Mouse (Mus musculus): ENCODE data around the gene Atg7. TPM values are rescaled to one million over a fixed set of nuclear protein-coding genes. Genes with fewer than 3 reads are reported as not detected.

Gene Atg7
- total RNA-seq, 1 experiment = 14.6 TPM

GRCm38 (mm10) chr6:114835752-114836151 lies 192.9 kb downstream of the Atg7 start:
- in situ Hi-C loops (cut with MboI; ENCODE audit: low sequenced_read_pairs in 2 of 2, unreplicated experiment in 2 of 2) = no loop called here
- no peak for TF ChIP-seq CHD2 (IDR thresholded peaks at IDR 0.05; ENCODE audit: low read depth, low read length)
- TF ChIP-seq MAFK (IDR thresholded peaks at IDR 0.05; ENCODE audit: insufficient read depth, low read depth, low read length) = no peak
- no peak for TF ChIP-seq ZNF384 (IDR thresholded peaks at IDR 0.05; ENCODE audit: low read depth, low read length)
- TF ChIP-seq ZC3H11A (IDR thresholded peaks at IDR 0.05; ENCODE audit: borderline replicate concordance, low read depth, low read length) = no peak
- no peak for TF ChIP-seq HCFC1 (IDR thresholded peaks at IDR 0.05; ENCODE audit: borderline replicate concordance, insufficient read depth, low read length)

GRCm38 (mm10) chr6:114836433-114836832 lies 193.5 kb downstream of the Atg7 start:
- in situ Hi-C loops (cut with MboI; ENCODE audit: low sequenced_read_pairs in 2 of 2, unreplicated experiment in 2 of 2) = no loop called here
- Histone ChIP-seq H3K36me3 (ENCODE audit: control insufficient read depth, insufficient read depth, low read length, poor library complexity, severe bottlenecking) (no peaks in the 10 kb centered on the region), H3K4me3 (ENCODE audit: insufficient read depth in 1 of 2, low read depth in 1 of 2, low read length in 2 of 2, poor library complexity in 1 of 2, severe bottlenecking in 1 of 2) (no peak overlapping the region), H3K9me3 (ENCODE audit: control insufficient read depth, insufficient read depth, low read depth, low read length) (no peaks in the 10 kb centered on the region), H3K9ac (ENCODE audit: insufficient read depth, low read depth, low read length, poor library complexity, severe bottlenecking) (no peak overlapping the region), H3K27ac (ENCODE audit: insufficient read depth, low read depth, low read length, poor library complexity, severe bottlenecking) (no peak overlapping the region), H3K4me1 (ENCODE audit: control insufficient read depth in 2 of 2, insufficient read depth in 2 of 2, low read length in 2 of 2, poor library complexity in 1 of 2) (peaks cover 0 to 4% of the 10 kb centered on the region in 2 experiments; a peak in 2 of 4 replicates)
- TF ChIP-seq MAFK (IDR thresholded peaks at IDR 0.05; ENCODE audit: insufficient read depth, low read depth, low read length) = no peak
- TF ChIP-seq CHD2 (IDR thresholded peaks at IDR 0.05; ENCODE audit: low read depth, low read length) = no peak
- no peak for TF ChIP-seq HCFC1 (IDR thresholded peaks at IDR 0.05; ENCODE audit: borderline replicate concordance, insufficient read depth, low read length)
- no peak for TF ChIP-seq ZNF384 (IDR thresholded peaks at IDR 0.05; ENCODE audit: low read depth, low read length)
- TF ChIP-seq ZC3H11A (IDR thresholded peaks at IDR 0.05; ENCODE audit: borderline replicate concordance, low read depth, low read length) = no peak
- no peak for DNase-seq (ENCODE audit: low read depth, low spot score)

More at GRCm38 (mm10) chr6:114835752-114836151, 192.9 kb downstream of the Atg7 start:
- peaks cover 0 to under 1% of the 10 kb centered on the region in 2 experiments; a peak in 2 of 4 replicates for H3K4me1 ChIP-seq (ENCODE audit: control insufficient read depth in 2 of 2, insufficient read depth in 2 of 2, low read length in 2 of 2, poor library complexity in 1 of 2)
- no peaks in the 10 kb centered on the region for H3K9me3 ChIP-seq (ENCODE audit: control insufficient read depth, insufficient read depth, low read depth, low read length)
- DNase-seq (ENCODE audit: low read depth, low spot score) = no peak
- H3K36me3 ChIP-seq (ENCODE audit: control insufficient read depth, insufficient read depth, low read length, poor library complexity, severe bottlenecking) = no peaks in the 10 kb centered on the region
- no peak overlapping the region for H3K27ac ChIP-seq (ENCODE audit: insufficient read depth, low read depth, low read length, poor library complexity, severe bottlenecking)
- H3K4me3 ChIP-seq (ENCODE audit: insufficient read depth in 1 of 2, low read depth in 1 of 2, low read length in 2 of 2, poor library complexity in 1 of 2, severe bottlenecking in 1 of 2) = no peak overlapping the region
- H3K9ac ChIP-seq (ENCODE audit: insufficient read depth, low read depth, low read length, poor library complexity, severe bottlenecking) = no peak overlapping the region

- no peaks in the 10 kb centered on the region for H3K9me3 ChIP-seq (ENCODE audit: control insufficient read depth, insufficient read depth, low read depth, low read length)
- in situ Hi-C loops (cut with MboI; ENCODE audit: low sequenced_read_pairs in 2 of 2, unreplicated experiment in 2 of 2) = no loop called here
- H3K4me1 ChIP-seq (ENCODE audit: control insufficient read depth in 2 of 2, insufficient read depth in 2 of 2, low read length in 2 of 2, poor library complexity in 1 of 2) = peaks cover 0 to 8% of the 10 kb centered on the region in 2 experiments; a peak in 2 of 4 replicates
- no peak overlapping the region for H3K27ac ChIP-seq (ENCODE audit: insufficient read depth, low read depth, low read length, poor library complexity, severe bottlenecking)
- no peaks in the 10 kb centered on the region for H3K36me3 ChIP-seq (ENCODE audit: control insufficient read depth, insufficient read depth, low read length, poor library complexity, severe bottlenecking)
- TF ChIP-seq MAFK (IDR thresholded peaks at IDR 0.05; ENCODE audit: insufficient read depth, low read depth, low read length) (no peak), CHD2 (IDR thresholded peaks at IDR 0.05; ENCODE audit: low read depth, low read length) (no peak)
- DNase-seq (ENCODE audit: low read depth, low spot score) = no peak
- H3K4me3 ChIP-seq (ENCODE audit: insufficient read depth in 1 of 2, low read depth in 1 of 2, low read length in 2 of 2, poor library complexity in 1 of 2, severe bottlenecking in 1 of 2) = no peak overlapping the region
- no peak overlapping the region for H3K9ac ChIP-seq (ENCODE audit: insufficient read depth, low read depth, low read length, poor library complexity, severe bottlenecking)
Measured at GRCm38 (mm10) chr6:114838872-114839271, 196.0 kb downstream of the Atg7 start.

GRCm38 (mm10) chr6:114840012-114840411 lies 197.1 kb downstream of the Atg7 start:
- Histone ChIP-seq H3K4me3 (ENCODE audit: insufficient read depth in 1 of 2, low read depth in 1 of 2, low read length in 2 of 2, poor library complexity in 1 of 2, severe bottlenecking in 1 of 2) (no peak overlapping the region), H3K27ac (ENCODE audit: insufficient read depth, low read depth, low read length, poor library complexity, severe bottlenecking) (no peak overlapping the region), H3K9me3 (ENCODE audit: control insufficient read depth, insufficient read depth, low read depth, low read length) (no peaks in the 10 kb centered on the region), H3K9ac (ENCODE audit: insufficient read depth, low read depth, low read length, poor library complexity, severe bottlenecking) (no peak overlapping the region), H3K36me3 (ENCODE audit: control insufficient read depth, insufficient read depth, low read length, poor library complexity, severe bottlenecking) (no peaks in the 10 kb centered on the region), H3K4me1 (ENCODE audit: control insufficient read depth in 2 of 2, insufficient read depth in 2 of 2, low read length in 2 of 2, poor library complexity in 1 of 2) (peaks cover 0 to 8% of the 10 kb centered on the region in 2 experiments; a peak in 2 of 4 replicates)
- in situ Hi-C loops (cut with MboI; ENCODE audit: low sequenced_read_pairs in 2 of 2, unreplicated experiment in 2 of 2) = no loop called here
- no peak for DNase-seq (ENCODE audit: low read depth, low spot score)
- TF ChIP-seq MAFK (IDR thresholded peaks at IDR 0.05; ENCODE audit: insufficient read depth, low read depth, low read length) = no peak
- no peak for TF ChIP-seq ZNF384 (IDR thresholded peaks at IDR 0.05; ENCODE audit: low read depth, low read length)
- TF ChIP-seq CHD2 (IDR thresholded peaks at IDR 0.05; ENCODE audit: low read depth, low read length) = no peak
- no peak for TF ChIP-seq ZC3H11A (IDR thresholded peaks at IDR 0.05; ENCODE audit: borderline replicate concordance, low read depth, low read length)
- no peak for TF ChIP-seq HCFC1 (IDR thresholded peaks at IDR 0.05; ENCODE audit: borderline replicate concordance, insufficient read depth, low read length)

- in situ Hi-C loops (cut with MboI; ENCODE audit: low sequenced_read_pairs in 2 of 2, unreplicated experiment in 2 of 2) = no loop called here
- Histone ChIP-seq H3K4me1 (ENCODE audit: control insufficient read depth in 2 of 2, insufficient read depth in 2 of 2, low read length in 2 of 2, poor library complexity in 1 of 2) (peaks cover 0 to 24% of the 10 kb centered on the region in 2 experiments; a peak in 3 of 4 replicates), H3K36me3 (ENCODE audit: control insufficient read depth, insufficient read depth, low read length, poor library complexity, severe bottlenecking) (no peaks in the 10 kb centered on the region), H3K4me3 (ENCODE audit: insufficient read depth in 1 of 2, low read depth in 1 of 2, low read length in 2 of 2, poor library complexity in 1 of 2, severe bottlenecking in 1 of 2) (no peak overlapping the region), H3K9me3 (ENCODE audit: control insufficient read depth, insufficient read depth, low read depth, low read length) (no peaks in the 10 kb centered on the region), H3K9ac (ENCODE audit: insufficient read depth, low read depth, low read length, poor library complexity, severe bottlenecking) (no peak overlapping the region), H3K27ac (ENCODE audit: insufficient read depth, low read depth, low read length, poor library complexity, severe bottlenecking) (no peak overlapping the region)
- TF ChIP-seq HCFC1 (IDR thresholded peaks at IDR 0.05; ENCODE audit: borderline replicate concordance, insufficient read depth, low read length) (no peak), ZC3H11A (IDR thresholded peaks at IDR 0.05; ENCODE audit: borderline replicate concordance, low read depth, low read length) (no peak), ZNF384 (IDR thresholded peaks at IDR 0.05; ENCODE audit: low read depth, low read length) (no peak), CHD2 (IDR thresholded peaks at IDR 0.05; ENCODE audit: low read depth, low read length) (no peak), MAFK (IDR thresholded peaks at IDR 0.05; ENCODE audit: insufficient read depth, low read depth, low read length) (no peak)
- DNase-seq (ENCODE audit: low read depth, low spot score) = no peak
Measured at GRCm38 (mm10) chr6:114842131-114842530, 199.2 kb downstream of the Atg7 start.
